Mouse (Mus musculus): Measurements from ENCODE around the gene Capns2. TPM values are rescaled to one million over a fixed set of nuclear protein-coding genes. Genes with fewer than 3 reads are reported as not detected.

Capns2 gene
- total RNA-seq, 2 experiments from 2014 or later: not detected

GRCm38 (mm10) chr8:92902981-92903380 lies 1.8 kb downstream of the Capns2 start:
- no peak for ATAC-seq (replicated peaks; ENCODE audit: low FRiP score, low TSS enrichment, poor library complexity, severe bottlenecking)

GRCm38 (mm10) chr8:92903488-92904135 lies 2.4 kb downstream of the Capns2 start:
- ATAC-seq (replicated peaks; ENCODE audit: low FRiP score, low TSS enrichment, poor library complexity, severe bottlenecking): no peak

GRCm38 (mm10) chr8:92906553-92906952 lies 5.3 kb downstream of the Capns2 start:
- no peak for ATAC-seq (replicated peaks; ENCODE audit: low FRiP score, low TSS enrichment, poor library complexity, severe bottlenecking)

GRCm38 (mm10) chr8:92908448-92908847 lies 7.2 kb downstream of the Capns2 start:
- no peak for ATAC-seq (replicated peaks; ENCODE audit: low FRiP score, low TSS enrichment, poor library complexity, severe bottlenecking)

GRCm38 (mm10) chr8:92911477-92911876 lies 10.3 kb downstream of the Capns2 start:
- ATAC-seq (replicated peaks; ENCODE audit: low FRiP score, low TSS enrichment, poor library complexity, severe bottlenecking): no peak

GRCm38 (mm10) chr8:92913396-92913795 lies 12.2 kb downstream of the Capns2 start:
- ATAC-seq (replicated peaks; ENCODE audit: low FRiP score, low TSS enrichment, poor library complexity, severe bottlenecking): no peak

GRCm38 (mm10) chr8:92916082-92916481 lies 14.9 kb downstream of the Capns2 start:
- no peak for ATAC-seq (replicated peaks; ENCODE audit: low FRiP score, low TSS enrichment, poor library complexity, severe bottlenecking)

- ATAC-seq (replicated peaks; ENCODE audit: low FRiP score, low TSS enrichment, poor library complexity, severe bottlenecking): no peak
These were observed 20.6 kb downstream of the Capns2 start for GRCm38 (mm10) chr8:92921768-92922167.

- no peak for ATAC-seq (replicated peaks; ENCODE audit: low FRiP score, low TSS enrichment, poor library complexity, severe bottlenecking)
These were observed 27.8 kb downstream of the Capns2 start for GRCm38 (mm10) chr8:92928986-92929385.

- no peak for ATAC-seq (replicated peaks; ENCODE audit: low FRiP score, low TSS enrichment, poor library complexity, severe bottlenecking)
These were observed 36.8 kb downstream of the Capns2 start for GRCm38 (mm10) chr8:92938056-92938455.

GRCm38 (mm10) chr8:92949071-92949470 lies 47.9 kb downstream of the Capns2 start:
- no peak for ATAC-seq (replicated peaks; ENCODE audit: low FRiP score, low TSS enrichment, poor library complexity, severe bottlenecking)

- no peak for ATAC-seq (replicated peaks; ENCODE audit: low FRiP score, low TSS enrichment, poor library complexity, severe bottlenecking)
These were observed 49.6 kb downstream of the Capns2 start for GRCm38 (mm10) chr8:92950639-92951371.

Other genes starting within 250 kb of the Capns2 start
- gene Irx6, start 227.1 kb upstream of the Capns2 start, total RNA-seq (2014; fragmentation: Nextera tagmentation): not detected in 2 replicates
- gene Irx6, start 227.1 kb upstream of the Capns2 start, total RNA-seq (2017): not detected in 2 replicates
- gene Mmp2, start 74.1 kb upstream of the Capns2 start, total RNA-seq (2014; fragmentation: Nextera tagmentation): not detected in 2 replicates
- 3.1 TPM in 1 of 2 replicates, not detected in the other for gene Mmp2, start 74.1 kb upstream of the Capns2 start, total RNA-seq (2017)
- gene Lpcat2, start 46.1 kb upstream of the Capns2 start, total RNA-seq (2014; fragmentation: Nextera tagmentation): 0.42 and 1.4 TPM in 2 replicates
- 3.6 and 4.6 TPM in 2 replicates for gene Lpcat2, start 46.1 kb upstream of the Capns2 start, total RNA-seq (2017)
- not detected in 2 replicates for gene Slc6a2, start 58.7 kb downstream of the Capns2 start, total RNA-seq (2014; fragmentation: Nextera tagmentation)
- not detected in 2 replicates for gene Slc6a2, start 58.7 kb downstream of the Capns2 start, total RNA-seq (2017)
- gene Ces1a, start 146.8 kb downstream of the Capns2 start, total RNA-seq (2014; fragmentation: Nextera tagmentation): not detected in 2 replicates
- not detected in 2 replicates for gene Ces1a, start 146.8 kb downstream of the Capns2 start, total RNA-seq (2017)
- not detected in 2 replicates for gene Ces1b, start 178.6 kb downstream of the Capns2 start, total RNA-seq (2014; fragmentation: Nextera tagmentation)
- not detected in 2 replicates for gene Ces1b, start 178.6 kb downstream of the Capns2 start, total RNA-seq (2017)
- gene Ces1c, start 229.9 kb downstream of the Capns2 start, total RNA-seq (2014; fragmentation: Nextera tagmentation): not detected in 2 replicates
- not detected in 2 replicates for gene Ces1c, start 229.9 kb downstream of the Capns2 start, total RNA-seq (2017)